8 mouse cellular contexts compared by ENCODE assay signal in genomic region chr12:52604992-52605652, GRCm38 (mm10).
DNase-seq lines count a peak whose midpoint lies in the region; ATAC-seq and TF ChIP-seq lines count a peak whose summit lies in the region.

No protein-coding gene starts in this region.

- WGBS in heart, embryonic 11.5 days (ENCODE audit: insufficient replicate concordance): 50% methylated on average over 13 of the region's 13 CpGs
- 42% methylated on average over 13 of the region's 13 CpGs for WGBS in forebrain, postnatal 0 days
- WGBS in liver, embryonic 16.5 days (ENCODE audit: insufficient replicate concordance): 44% methylated on average over 13 of the region's 13 CpGs

- H3K27ac ChIP-seq in heart, embryonic 11.5 days (ENCODE audit: low read depth, low read length): peak overlapping the region; percentile 76
- H3K27ac ChIP-seq in ES-Bruce4 (ENCODE audit: insufficient read depth, low read length): no peak overlapping the region
- H3K27ac ChIP-seq in forebrain, postnatal 0 days (ENCODE audit: low read depth, low read length): peak overlapping the region; percentile 96
- peak overlapping the region; percentile 74 for H3K27ac ChIP-seq in liver, embryonic 16.5 days (ENCODE audit: low read length)

- ATAC-seq in heart, embryonic 11.5 days (replicated peaks; ENCODE audit: insufficient number of reproducible peaks, low FRiP score, low TSS enrichment): no peak
- ATAC-seq in forebrain, postnatal 0 days: no peak
- no peak for ATAC-seq in liver, embryonic 16.5 days (ENCODE audit: low read depth)
- no peak for ATAC-seq in granulocyte monocyte progenitor cell, adult 5-6 weeks (replicated peaks; ENCODE audit: poor library complexity, severe bottlenecking)

- TF ChIP-seq CTCF in ES-Bruce4 (IDR thresholded peaks at IDR 0.05; ENCODE audit: low read depth, low read length): no peak
- TF ChIP-seq CTCF in forebrain, postnatal 0 days (IDR thresholded peaks at IDR 0.05; ENCODE audit: low read depth): no peak

- TF ChIP-seq POLR2A in ES-Bruce4 (IDR thresholded peaks at IDR 0.05; ENCODE audit: insufficient read depth, low read length): no peak

- H3K27me3 ChIP-seq in heart, embryonic 11.5 days (ENCODE audit: control insufficient read depth, insufficient read depth, low read length): no peaks in the 10 kb centered on the region
- H3K27me3 ChIP-seq in ES-Bruce4 (ENCODE audit: control insufficient read depth, insufficient read depth, low read length, poor library complexity, severe bottlenecking): no peaks in the 10 kb centered on the region
- no peaks in the 10 kb centered on the region for H3K27me3 ChIP-seq in forebrain, postnatal 0 days (ENCODE audit: insufficient read depth, low read length)
- H3K27me3 ChIP-seq in liver, embryonic 16.5 days (ENCODE audit: control insufficient read depth, insufficient read depth, low read depth, low read length): no peaks in the 10 kb centered on the region

- H3K9me3 ChIP-seq in heart, embryonic 11.5 days (replicated peaks; ENCODE audit: control insufficient read depth, low read length): no peaks in the 10 kb centered on the region
- H3K9me3 ChIP-seq in ES-Bruce4 (replicated peaks; ENCODE audit: control insufficient read depth, insufficient read depth, low read length, poor library complexity, severe bottlenecking): no peaks in the 10 kb centered on the region
- H3K9me3 ChIP-seq in forebrain, postnatal 0 days (ENCODE audit: low read length): no peaks in the 10 kb centered on the region
- H3K9me3 ChIP-seq in liver, embryonic 16.5 days (replicated peaks; ENCODE audit: control insufficient read depth, low read length): no peaks in the 10 kb centered on the region

- TF ChIP-seq EP300 in ES-Bruce4 (IDR thresholded peaks at IDR 0.05; ENCODE audit: insufficient read depth, low read depth, low read length): no peak

- H3K4me2 ChIP-seq in heart, embryonic 11.5 days: peak overlapping the region; percentile 70
- H3K4me2 ChIP-seq in forebrain, postnatal 0 days (ENCODE audit: low read depth): peak overlapping the region; percentile 63
- peak overlapping the region; percentile 85 for H3K4me2 ChIP-seq in liver, embryonic 16.5 days (ENCODE audit: low read depth, low read length)

- H3K4me3 ChIP-seq in heart, embryonic 11.5 days (ENCODE audit: low read depth, low read length): peak overlapping the region; percentile 84
- H3K4me3 ChIP-seq in ES-Bruce4 (ENCODE audit: low read depth, low read length): peak overlapping the region; percentile 80; the same call in 1 of the 2 replicates
- peak overlapping the region; percentile 73 for H3K4me3 ChIP-seq in forebrain, postnatal 0 days (ENCODE audit: low read depth, low read length)
- peak overlapping the region; percentile 82 for H3K4me3 ChIP-seq in liver, embryonic 16.5 days (ENCODE audit: low read depth, low read length)

- H3K4me1 ChIP-seq in heart, embryonic 11.5 days (ENCODE audit: control insufficient read depth, insufficient read depth, low read length): no peaks in the 10 kb centered on the region
- H3K4me1 ChIP-seq in ES-Bruce4 (ENCODE audit: control insufficient read depth, insufficient read depth, low read length): peaks cover 2% of the 10 kb centered on the region
- H3K4me1 ChIP-seq in forebrain, postnatal 0 days (ENCODE audit: insufficient read depth): no peaks in the 10 kb centered on the region
- peaks cover 8% of the 10 kb centered on the region for H3K4me1 ChIP-seq in liver, embryonic 16.5 days (ENCODE audit: control insufficient read depth, low read depth, low read length)

- peak overlapping the region; percentile 74 for H3K9ac ChIP-seq in heart, embryonic 11.5 days (ENCODE audit: low read depth, low read length)
- H3K9ac ChIP-seq in ES-Bruce4 (ENCODE audit: low read depth, poor library complexity, severe bottlenecking): no peak overlapping the region
- peak overlapping the region; percentile 91 for H3K9ac ChIP-seq in forebrain, postnatal 0 days
- peak overlapping the region; percentile 71 for H3K9ac ChIP-seq in liver, embryonic 16.5 days (ENCODE audit: low read depth, low read length)

- H3K36me3 ChIP-seq in heart, embryonic 11.5 days (ENCODE audit: control insufficient read depth, insufficient read depth, low read length): no peaks in the 10 kb centered on the region
- no peaks in the 10 kb centered on the region for H3K36me3 ChIP-seq in ES-Bruce4 (ENCODE audit: control insufficient read depth, insufficient read depth, low read length, poor library complexity, severe bottlenecking)
- no peaks in the 10 kb centered on the region for H3K36me3 ChIP-seq in forebrain, postnatal 0 days (ENCODE audit: insufficient read depth)
- no peaks in the 10 kb centered on the region for H3K36me3 ChIP-seq in liver, embryonic 16.5 days (ENCODE audit: control insufficient read depth, insufficient read depth)

- DNase-seq in heart, postnatal 4 days: no peak
- DNase-seq in forebrain, postnatal 0 days: no peak
- DNase-seq in frontal cortex, adult 2 months (ENCODE audit: extremely low spot score in 1 of 2, low spot score in 1 of 2): no peak
- DNase-seq in urinary bladder, adult 18-20 months (ENCODE audit: low spot score in 2 of 2): no peak
